ENCODE assay signal across 17 mouse cellular contexts in the genomic region with DNA sequence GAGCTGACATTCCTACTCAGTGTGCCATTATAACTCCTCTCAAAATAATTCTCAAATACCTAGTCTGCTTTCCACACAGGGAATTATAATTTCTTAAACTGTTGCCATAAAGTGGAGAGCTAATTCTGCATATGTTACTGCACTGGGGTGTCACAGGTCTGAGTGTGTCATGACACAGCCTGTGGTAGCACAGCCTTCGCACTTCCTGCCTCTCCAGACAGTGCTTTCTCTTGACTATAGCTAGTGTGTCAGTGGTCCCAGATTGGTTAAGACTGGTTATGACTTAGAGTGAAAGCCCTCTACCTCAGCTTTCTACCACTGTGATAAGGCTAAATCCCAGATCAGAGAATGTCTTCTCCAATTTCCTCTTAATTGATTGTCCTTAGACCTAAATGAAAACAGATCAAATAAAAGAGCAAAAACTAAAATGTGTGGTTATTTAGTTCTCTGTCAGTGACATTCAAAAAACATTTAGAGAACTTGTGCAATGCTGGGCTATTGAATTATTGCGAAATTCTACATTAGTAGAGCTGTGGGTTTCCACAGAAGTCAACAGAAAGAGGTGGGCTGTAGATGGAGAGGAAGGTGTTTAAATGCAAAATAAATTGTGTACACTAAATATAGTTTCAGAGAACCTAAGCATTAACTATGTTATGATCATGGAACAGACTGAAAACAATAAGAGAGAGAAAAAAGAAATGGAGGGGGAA.
"Had no signal": no experiment of that assay in that cellular context is flagged by ENCODE, and none has a peak within 500 bp of the region (broad histone marks: within the 10 kb centered on the region; RNA-seq: fewer than 3 reads in every experiment).

No protein-coding gene starts in this region.

- H3K27me3 ChIP-seq: limb, embryonic 13.5 days; liver, embryonic 13.5 days; lung, embryonic 15.5 days; megakaryocyte, embryonic 14.5 days; midbrain, embryonic 13.5 days had no signal

- H3K4me2 ChIP-seq: limb, embryonic 13.5 days; liver, embryonic 13.5 days; lung, embryonic 15.5 days; midbrain, embryonic 13.5 days had no signal

- DNase-seq: kidney, adult 2 months; kidney, postnatal 4 days; liver; liver, embryonic 13.5 days; lung, postnatal 14 days; lung, postnatal 4 days; thymus, adult 2 months; thymus, postnatal 14 days had no signal

- H3K27ac ChIP-seq: kidney, postnatal 0 days; limb, embryonic 10.5 days; limb, embryonic 13.5 days; liver, embryonic 13.5 days; lung, embryonic 15.5 days; midbrain, embryonic 10.5 days; midbrain, embryonic 13.5 days had no signal

- H3K36me3 ChIP-seq: limb, embryonic 10.5 days; limb, embryonic 13.5 days; liver, embryonic 13.5 days; lung, embryonic 15.5 days; midbrain, embryonic 10.5 days; midbrain, embryonic 13.5 days had no signal

- H3K4me3 ChIP-seq: limb, embryonic 10.5 days; limb, embryonic 13.5 days; liver, embryonic 13.5 days; lung, embryonic 15.5 days; megakaryocyte, embryonic 14.5 days; midbrain, embryonic 10.5 days; midbrain, embryonic 13.5 days had no signal

- H3K9ac ChIP-seq: limb, embryonic 13.5 days; liver, embryonic 13.5 days; lung, embryonic 15.5 days; midbrain, embryonic 13.5 days had no signal

- H3K9me3 ChIP-seq: limb, embryonic 10.5 days; liver, embryonic 13.5 days; lung, embryonic 15.5 days; megakaryocyte, embryonic 14.5 days; midbrain, embryonic 10.5 days; midbrain, embryonic 13.5 days had no signal

- ATAC-seq: intestine, postnatal 0 days; midbrain, embryonic 13.5 days; midbrain, embryonic 16.5 days had no signal

- H3K4me1 ChIP-seq: limb, embryonic 10.5 days; limb, embryonic 13.5 days; liver, embryonic 13.5 days; lung, embryonic 15.5 days; megakaryocyte, embryonic 14.5 days; midbrain, embryonic 10.5 days; midbrain, embryonic 13.5 days had no signal
